Mouse (Mus musculus) intestine, postnatal 0 days (tissue): ENCODE results near the gene Doc2b. TPM values are rescaled to one million over a fixed set of nuclear protein-coding genes. Genes with fewer than 3 reads are reported as not detected.

Experiments
- ATAC-seq: fragments of 200-750 bp; cut with Nextera tagmentation; 2 replicates; pipeline ENCODE4 v1.8.0; 2017; ENCODE audit warnings: mild to moderate bottlenecking, moderate TSS enrichment, moderate library complexity
- H3K27ac ChIP-seq: fragments of 300-500 bp; sonication (generic); 2 replicates; pipeline ENCODE4 v1.5.1; 2014; ENCODE audit warnings: mild to moderate bottlenecking, low read depth, low read length, moderate library complexity
- H3K27me3 ChIP-seq: fragments of 300-500 bp; sonication (generic); replicated peaks from 2 replicates; pipeline ENCODE4 v1.6.1; 2014; ENCODE audit warnings: low read length, mixed read lengths; ENCODE audit not compliant: control insufficient read depth, insufficient read depth
- H3K36me3 ChIP-seq: fragments of 300-500 bp; sonication (generic); 2 replicates; pipeline ENCODE4 v1.6.1; 2014; ENCODE audit warnings: mild to moderate bottlenecking, moderate library complexity; ENCODE audit not compliant: control insufficient read depth, insufficient read depth
- H3K4me1 ChIP-seq: fragments of 300-500 bp; sonication (generic); replicated peaks from 2 replicates; pipeline ENCODE4 v1.6.1; 2014; ENCODE audit warnings: antibody characterized with exemption, low read length, mixed read lengths; ENCODE audit not compliant: control insufficient read depth, insufficient read depth
- H3K4me2 ChIP-seq: fragments of 300-500 bp; sonication (generic); replicated peaks from 2 replicates; pipeline ENCODE4 v1.6.1; 2014; ENCODE audit warnings: low read depth, mild to moderate bottlenecking, moderate library complexity
- H3K4me3 ChIP-seq: fragments of 300-500 bp; sonication (generic); 2 replicates; pipeline ENCODE4 v1.5.1; 2014; ENCODE audit warnings: low read depth, low read length
- H3K9ac ChIP-seq: fragments of 300-500 bp; sonication (generic); 2 replicates; pipeline ENCODE4 v1.6.1; 2014; ENCODE audit warnings: mild to moderate bottlenecking, low read depth, low read length
- H3K9me3 ChIP-seq: fragments of 300-500 bp; sonication (generic); 2 replicates; pipeline ENCODE4 v1.6.1; 2016; ENCODE audit warnings: mixed run types; ENCODE audit not compliant: control insufficient read depth
- CTCF ChIP-seq: sonication (generic); IDR thresholded peaks from 2 replicates; pipeline ENCODE4 v1.5.1; 2016; ENCODE audit warnings: low read depth, mild to moderate bottlenecking, control low read depth, antibody characterized with exemption, moderate library complexity
- WGBS: fragments of 180-500 bp; shearing (Covaris S2); extraction: QIAGEN DNeasy Blood & Tissue Kit; methylation state at CpG from one replicate; pipeline ENCODE4 v1.1.7; 2014; 5-methylcytosine and 5-hydroxymethylcytosine counted together
- polyA plus RNA-seq: library from polyadenylated mRNA; unstranded; fragments of >200 nt; fragmentation: Nextera tagmentation; extraction: Ambion mirVana; gene quantifications from 2 replicates; pipeline ENCODE4 v1.2.1, GENCODE M21; 2015

Doc2b gene
- polyA plus RNA-seq: 0.72 TPM in 2 replicates

GRCm38 (mm10) chr11:75796029-75796445 lies at the start of gene Doc2b:
TSS of gene Doc2b (minus strand) at chr11:75796049.
- ATAC-seq: peak; percentile 25; the same call in 1 of the 2 replicates
- peak; percentile 11; the same call in 1 of the 2 replicates for TF ChIP-seq CTCF
- Histone ChIP-seq H3K36me3 (no peaks in the 10 kb centered on the region; the same call in 1 of the 2 replicates), H3K4me1 (peaks cover 3% of the 10 kb centered on the region; the same call in 1 of the 2 replicates), H3K27me3 (peaks cover 31% of the 10 kb centered on the region), H3K9me3 (no peaks in the 10 kb centered on the region), H3K27ac (no peak within 1 kb of the TSS), H3K4me2 (peak within 1 kb of the TSS; percentile 76), H3K9ac (peak within 1 kb of the TSS; percentile 48), H3K4me3 (peak within 1 kb of the TSS; percentile 45)
- WGBS: 6% methylated on average over 35 of the region's 37 CpGs

DNA sequence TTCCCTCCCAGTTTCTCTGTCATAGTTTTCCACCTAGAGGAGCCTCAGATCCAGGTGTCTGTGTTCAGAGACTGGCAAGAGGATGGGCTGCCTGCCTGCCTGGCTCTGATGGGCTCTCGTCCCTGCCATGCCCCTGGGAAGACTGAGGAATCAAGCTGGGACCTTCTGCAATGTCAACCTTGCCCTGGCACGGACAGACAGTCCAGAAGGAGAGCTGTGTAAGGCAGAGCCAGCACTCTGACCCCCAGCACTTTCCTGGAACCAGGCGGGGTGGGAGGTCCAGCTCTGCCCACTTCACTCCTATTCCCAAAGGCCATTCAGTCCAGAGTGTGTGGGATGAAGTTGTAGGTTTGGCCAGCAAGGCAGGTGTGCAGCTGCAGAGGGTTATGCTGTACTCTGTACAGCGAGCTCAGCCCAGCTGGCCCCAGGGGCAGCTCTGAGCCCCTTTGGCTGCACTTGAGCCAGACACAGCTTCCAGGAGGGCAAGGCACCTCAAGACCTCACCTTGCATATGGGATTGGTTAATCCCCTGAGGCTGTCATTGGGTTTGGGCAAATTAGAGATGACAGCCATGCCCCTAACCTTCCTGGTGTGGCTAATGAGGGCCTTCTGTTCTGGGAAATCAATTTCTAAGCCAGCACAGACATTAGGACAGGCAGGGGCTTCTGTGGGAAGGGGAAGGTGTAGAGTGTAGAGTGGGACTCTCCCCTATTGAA lies 47.2 kb upstream of the Doc2b start:
- Histone ChIP-seq H3K9me3 (no peaks in the 10 kb centered on the region), H3K27me3 (no peaks in the 10 kb centered on the region), H3K27ac (no peak overlapping the region), H3K4me2 (no peak overlapping the region), H3K4me1 (no peaks in the 10 kb centered on the region), H3K36me3 (no peaks in the 10 kb centered on the region), H3K4me3 (no peak overlapping the region), H3K9ac (no peak overlapping the region)
- 86% methylated on average over 4 of the region's 4 CpGs for WGBS
- no peak for TF ChIP-seq CTCF
- no peak for ATAC-seq

GRCm38 (mm10) chr11:75841503-75841902 lies 45.7 kb upstream of the Doc2b start:
- H3K27ac ChIP-seq: no peak overlapping the region
- H3K27me3 ChIP-seq: no peaks in the 10 kb centered on the region
- 80% methylated on average over 3 of the region's 3 CpGs for WGBS
- H3K9ac ChIP-seq: no peak overlapping the region
- no peaks in the 10 kb centered on the region for H3K4me1 ChIP-seq
- ATAC-seq: no peak
- no peaks in the 10 kb centered on the region for H3K9me3 ChIP-seq
- no peak overlapping the region for H3K4me2 ChIP-seq
- H3K4me3 ChIP-seq: no peak overlapping the region
- TF ChIP-seq CTCF: no peak
- H3K36me3 ChIP-seq: no peaks in the 10 kb centered on the region

DNA sequence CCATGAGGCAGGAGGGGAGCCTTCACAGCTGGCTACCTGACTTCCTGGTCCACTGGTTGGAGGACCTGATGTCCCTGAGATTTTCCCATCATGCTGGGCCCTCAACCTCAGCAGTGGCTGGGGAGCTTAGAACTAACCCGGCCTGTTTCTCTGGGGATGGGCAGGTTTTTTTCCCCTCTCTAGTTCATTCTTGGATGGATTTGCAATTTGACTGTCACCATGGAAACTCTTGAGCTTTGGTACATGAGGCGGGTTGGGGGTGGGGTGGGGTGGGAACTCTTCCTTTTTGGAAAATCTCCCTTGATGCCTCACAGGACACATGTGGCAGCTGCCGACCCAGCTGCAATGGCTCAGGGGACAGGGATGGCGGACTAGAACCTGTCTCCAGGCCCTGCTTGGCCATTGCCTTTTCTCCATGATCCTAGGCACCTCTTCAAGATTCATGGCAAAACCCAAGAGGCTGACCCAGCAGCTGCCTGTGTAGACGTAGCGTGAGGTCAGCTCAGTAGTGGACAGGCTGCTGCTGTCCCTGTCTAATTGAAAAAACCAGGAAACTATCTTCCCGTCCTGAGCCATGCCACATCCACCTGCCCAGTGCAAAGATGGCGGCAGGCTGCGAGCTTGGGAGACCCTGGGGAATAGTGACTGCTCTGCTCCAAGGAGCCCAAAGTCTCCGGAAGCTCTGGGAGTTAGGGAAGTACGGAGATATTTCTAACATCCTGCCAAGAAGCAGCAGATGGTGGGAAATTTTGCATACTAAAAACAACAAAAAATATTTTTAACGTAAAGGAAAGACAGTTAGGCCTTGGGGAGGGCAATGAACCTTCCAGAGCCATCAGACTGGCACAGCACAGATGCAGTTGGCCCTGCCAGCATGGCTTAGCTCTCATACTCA lies 43.9 kb upstream of the Doc2b start:
- no peaks in the 10 kb centered on the region for H3K27me3 ChIP-seq
- ATAC-seq: no peak
- no peak overlapping the region for H3K9ac ChIP-seq
- WGBS: 82% methylated on average over 12 of the region's 12 CpGs
- no peak overlapping the region for H3K27ac ChIP-seq
- no peak for TF ChIP-seq CTCF
- H3K4me3 ChIP-seq: no peak overlapping the region
- H3K36me3 ChIP-seq: no peaks in the 10 kb centered on the region
- no peaks in the 10 kb centered on the region for H3K4me1 ChIP-seq
- H3K4me2 ChIP-seq: no peak overlapping the region
- H3K9me3 ChIP-seq: no peaks in the 10 kb centered on the region

DNA sequence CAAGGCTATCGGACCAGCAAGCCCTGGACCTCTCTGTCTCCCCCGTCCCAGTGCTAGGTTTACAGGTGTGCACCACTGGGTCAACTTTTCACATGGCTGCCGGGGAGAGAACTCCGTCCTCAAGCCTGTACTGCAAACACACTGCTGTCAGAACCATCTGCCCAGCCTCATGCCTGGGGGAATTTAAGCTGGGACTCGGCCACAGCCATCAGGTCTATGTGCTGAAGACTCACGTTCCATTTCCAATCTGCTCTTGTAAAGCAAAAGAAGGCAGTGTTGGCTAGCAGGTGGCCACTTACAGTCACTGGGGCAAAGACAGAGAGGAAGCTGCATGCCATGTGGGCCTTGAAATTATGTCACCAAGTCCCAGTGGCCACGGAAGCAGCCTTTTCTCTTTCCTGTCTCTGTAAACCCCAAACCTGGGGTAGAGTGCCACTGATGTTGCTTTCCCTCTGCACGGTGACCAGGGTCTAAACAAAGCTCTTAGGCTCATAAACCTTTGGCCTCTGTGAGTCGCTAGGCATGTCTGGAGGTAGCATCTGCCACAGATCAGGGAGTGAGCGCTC lies 43.1 kb upstream of the Doc2b start:
- no peak overlapping the region for H3K9ac ChIP-seq
- ATAC-seq: no peak
- no peaks in the 10 kb centered on the region for H3K27me3 ChIP-seq
- 77% methylated on average over 10 of the region's 10 CpGs for WGBS
- H3K4me1 ChIP-seq: no peaks in the 10 kb centered on the region
- no peak overlapping the region for H3K27ac ChIP-seq
- no peaks in the 10 kb centered on the region for H3K9me3 ChIP-seq
- no peak for TF ChIP-seq CTCF
- H3K4me3 ChIP-seq: no peak overlapping the region
- H3K4me2 ChIP-seq: no peak overlapping the region
- peaks cover 7% of the 10 kb centered on the region for H3K36me3 ChIP-seq

DNA sequence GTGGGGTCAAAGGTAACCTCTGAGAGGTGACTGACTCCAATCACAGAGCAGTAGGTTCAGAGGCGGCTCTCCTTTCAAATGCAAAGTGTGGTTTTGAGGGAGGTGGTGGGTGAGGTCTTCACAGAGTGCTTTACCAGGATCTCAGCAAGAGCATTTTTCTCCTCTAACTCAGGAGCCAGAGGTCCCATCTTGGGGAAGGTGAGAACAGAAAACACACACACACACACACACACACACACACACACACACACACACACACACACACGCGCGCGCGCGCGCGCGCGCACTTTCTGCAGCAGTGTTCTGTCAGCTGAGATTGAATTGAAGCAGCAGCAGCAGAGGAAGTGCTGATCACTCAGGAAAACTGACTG lies 40.4 kb upstream of the Doc2b start:
- H3K27me3 ChIP-seq: no peaks in the 10 kb centered on the region
- 65% methylated on average over 11 of the region's 11 CpGs for WGBS
- H3K9ac ChIP-seq: no peak overlapping the region
- H3K4me2 ChIP-seq: no peak overlapping the region
- H3K4me3 ChIP-seq: no peak overlapping the region
- H3K27ac ChIP-seq: no peak overlapping the region
- no peak for ATAC-seq
- H3K36me3 ChIP-seq: peaks cover 15% of the 10 kb centered on the region
- H3K4me1 ChIP-seq: no peaks in the 10 kb centered on the region
- H3K9me3 ChIP-seq: no peaks in the 10 kb centered on the region
- no peak for TF ChIP-seq CTCF
